Mouse (Mus musculus) ES-E14 (cell line): Measurements from ENCODE around the gene Fgf18.

Source experiments
- HCFC1 ChIP-seq: IDR thresholded peaks from 2 replicates; pipeline ENCODE4 v1.6.1; 2012; ENCODE audit warnings: low read length, inconsistent platforms, borderline replicate concordance; ENCODE audit not compliant: insufficient read depth
- ZNF384 ChIP-seq: IDR thresholded peaks from 2 replicates; pipeline ENCODE4 v1.6.1; 2012; ENCODE audit warnings: low read depth, low read length, inconsistent platforms

GRCm38 (mm10) chr11:33139458-33140110 lies 7.6 kb downstream of the Fgf18 start:
- TF ChIP-seq ZNF384 (no peak), HCFC1 (no peak)
